Mouse (Mus musculus) liver, embryonic 11.5 days (tissue): ENCODE results near the gene Ofcc1. TPM values are rescaled to one million over a fixed set of nuclear protein-coding genes. Genes with fewer than 3 reads are reported as not detected.

Experiments used
- ATAC-seq: fragments of 200-750 bp; cut with Nextera tagmentation; replicated peaks from 2 replicates; pipeline ENCODE4 v1.8.0; 2017; ENCODE audit warnings: moderate number of reproducible peaks, mild to moderate bottlenecking, moderate TSS enrichment, moderate library complexity; ENCODE audit not compliant: low FRiP score
- DNase-seq: peaks from one replicate; pipeline ENCODE4 v3.0.0-alpha.2; 2017; ENCODE audit warnings: low spot score
- H3K27ac ChIP-seq: fragments of 300-500 bp; sonication (generic); 2 replicates; pipeline ENCODE4 v1.5.1; 2014; ENCODE audit warnings: mild to moderate bottlenecking, low read depth, low read length, control low read depth
- H3K27me3 ChIP-seq: fragments of 300-500 bp; sonication (generic); replicated peaks from 2 replicates; pipeline ENCODE4 v1.6.1; 2014; ENCODE audit warnings: low read length, mixed read lengths; ENCODE audit not compliant: control insufficient read depth, insufficient read depth
- H3K36me3 ChIP-seq: fragments of 300-500 bp; sonication (generic); 2 replicates; pipeline ENCODE4 v1.6.1; 2014; ENCODE audit warnings: mild to moderate bottlenecking, low read length, moderate library complexity, mixed read lengths; ENCODE audit not compliant: control insufficient read depth, insufficient read depth
- H3K4me1 ChIP-seq: fragments of 300-500 bp; sonication (generic); replicated peaks from 2 replicates; pipeline ENCODE4 v1.6.1; 2014; ENCODE audit warnings: low read length, mixed read lengths; ENCODE audit not compliant: control insufficient read depth, insufficient read depth
- H3K4me2 ChIP-seq: fragments of 300-500 bp; sonication (generic); 2 replicates; pipeline ENCODE4 v1.6.1; 2014; ENCODE audit warnings: mild to moderate bottlenecking, control low read depth, moderate library complexity
- H3K4me3 ChIP-seq: fragments of 300-500 bp; sonication (generic); 2 replicates; pipeline ENCODE4 v1.5.1; 2014; ENCODE audit warnings: low read depth, low read length, control low read depth
- H3K9ac ChIP-seq: fragments of 300-500 bp; sonication (generic); 2 replicates; pipeline ENCODE4 v1.6.1; 2014; ENCODE audit warnings: low read depth, low read length, control low read depth
- H3K9me3 ChIP-seq: fragments of 300-500 bp; sonication (generic); 2 replicates; pipeline ENCODE4 v1.6.1; 2016; ENCODE audit warnings: low read length, inconsistent platforms, mixed read lengths; ENCODE audit not compliant: control insufficient read depth
- WGBS: fragments of 180-500 bp; shearing (Covaris S2); extraction: QIAGEN DNeasy Blood & Tissue Kit; methylation state at CpG from one replicate; pipeline ENCODE4 v1.1.7; 2014; 5-methylcytosine and 5-hydroxymethylcytosine counted together
- polyA plus RNA-seq: library from polyadenylated mRNA; unstranded; fragments of >200 nt; fragmentation: Nextera tagmentation; extraction: Ambion mirVana; gene quantifications from 2 replicates; pipeline ENCODE4 v1.2.1, GENCODE M21; 2014

The Ofcc1 gene
- polyA plus RNA-seq, 1 experiment from 2014 or later, result not detected

- WGBS, result 55% methylated on average over 1 of the region's 1 CpGs
- H3K27ac ChIP-seq, result no peak overlapping the region
- H3K36me3 ChIP-seq, result no peaks in the 10 kb centered on the region
- no peaks in the 10 kb centered on the region for H3K9me3 ChIP-seq
- no peak overlapping the region for H3K4me3 ChIP-seq
- no peaks in the 10 kb centered on the region for H3K4me1 ChIP-seq
- H3K27me3 ChIP-seq, result no peaks in the 10 kb centered on the region
- ATAC-seq, result no peak
- H3K9ac ChIP-seq, result no peak overlapping the region
- no peak for DNase-seq
- no peak overlapping the region for H3K4me2 ChIP-seq
Observed at GRCm38 (mm10) chr13:40022609-40023008, 338.6 kb downstream of the Ofcc1 start.

- Histone ChIP-seq H3K36me3 (no peaks in the 10 kb centered on the region), H3K27ac (no peak overlapping the region), H3K27me3 (no peaks in the 10 kb centered on the region), H3K4me3 (no peak overlapping the region), H3K4me2 (no peak overlapping the region), H3K9me3 (no peaks in the 10 kb centered on the region), H3K9ac (no peak overlapping the region), H3K4me1 (no peaks in the 10 kb centered on the region)
- 85% methylated on average over 8 of the region's 8 CpGs for WGBS
- ATAC-seq (no peak), DNase-seq (no peak)
Observed at GRCm38 (mm10) chr13:40000236-40000635, 361.0 kb downstream of the Ofcc1 start.

GRCm38 (mm10) chr13:39997901-39998300 is 363.3 kb downstream of the Ofcc1 start:
- WGBS, result 65% methylated on average over 4 of the region's 4 CpGs

GRCm38 (mm10) chr13:39979294-39980061 is 381.8 kb downstream of the Ofcc1 start:
- 86% methylated on average over 18 of the region's 18 CpGs for WGBS
- ATAC-seq (no peak), DNase-seq (no peak)
- no peak overlapping the region for H3K27ac ChIP-seq
- no peaks in the 10 kb centered on the region for H3K27me3 ChIP-seq
- no peak overlapping the region for H3K9ac ChIP-seq
- H3K36me3 ChIP-seq, result no peaks in the 10 kb centered on the region
- H3K4me3 ChIP-seq, result no peak overlapping the region
- no peak overlapping the region for H3K4me2 ChIP-seq
- H3K9me3 ChIP-seq, result no peaks in the 10 kb centered on the region
- no peaks in the 10 kb centered on the region for H3K4me1 ChIP-seq

More at GRCm38 (mm10) chr13:39997901-39998300, 363.3 kb downstream of the Ofcc1 start:
- H3K9ac ChIP-seq, result no peak overlapping the region
- H3K4me3 ChIP-seq, result no peak overlapping the region
- DNase-seq (no peak), ATAC-seq (no peak)
- no peak overlapping the region for H3K4me2 ChIP-seq
- H3K36me3 ChIP-seq, result no peaks in the 10 kb centered on the region
- H3K9me3 ChIP-seq, result no peaks in the 10 kb centered on the region
- no peaks in the 10 kb centered on the region for H3K4me1 ChIP-seq
- H3K27ac ChIP-seq, result no peak overlapping the region
- H3K27me3 ChIP-seq, result no peaks in the 10 kb centered on the region

- 76% methylated on average over 8 of the region's 8 CpGs for WGBS
- Histone ChIP-seq H3K36me3 (no peaks in the 10 kb centered on the region), H3K27ac (no peak overlapping the region), H3K4me1 (no peaks in the 10 kb centered on the region), H3K27me3 (no peaks in the 10 kb centered on the region), H3K4me2 (no peak overlapping the region), H3K9me3 (0 out of 2 replicates have a peak, but pooled peaks cover 2% of the 10 kb centered on the region), H3K9ac (no peak overlapping the region), H3K4me3 (no peak overlapping the region)
- DNase-seq (no peak), ATAC-seq (no peak)
Observed at GRCm38 (mm10) chr13:39968349-39969016, 392.8 kb downstream of the Ofcc1 start.

- Histone ChIP-seq H3K9me3 (no peaks in the 10 kb centered on the region), H3K36me3 (no peaks in the 10 kb centered on the region), H3K27me3 (no peaks in the 10 kb centered on the region), H3K9ac (no peak overlapping the region), H3K4me1 (no peaks in the 10 kb centered on the region), H3K4me2 (no peak overlapping the region), H3K27ac (no peak overlapping the region), H3K4me3 (no peak overlapping the region)
- DNase-seq, result no peak
- 81% methylated on average over 3 of the region's 3 CpGs for WGBS
- no peak for ATAC-seq
Observed at GRCm38 (mm10) chr13:39957226-39957625, 404.0 kb downstream of the Ofcc1 start.

GRCm38 (mm10) chr13:39956017-39956416 is 405.2 kb downstream of the Ofcc1 start:
- no peak for ATAC-seq
- no peaks in the 10 kb centered on the region for H3K27me3 ChIP-seq
- no peak for DNase-seq
- 81% methylated on average over 5 of the region's 5 CpGs for WGBS
- no peaks in the 10 kb centered on the region for H3K36me3 ChIP-seq
- H3K4me3 ChIP-seq, result no peak overlapping the region
- H3K9me3 ChIP-seq, result no peaks in the 10 kb centered on the region
- H3K9ac ChIP-seq, result no peak overlapping the region
- H3K27ac ChIP-seq, result no peak overlapping the region
- H3K4me1 ChIP-seq, result no peaks in the 10 kb centered on the region
- no peak overlapping the region for H3K4me2 ChIP-seq
